Mouse (Mus musculus) subcutaneous adipose tissue, adult 2 months (tissue): ENCODE results near the gene Olfr115. TPM values are rescaled to one million over a fixed set of nuclear protein-coding genes. Genes with fewer than 3 reads are reported as not detected.

ENCODE experiments used
- polyA plus RNA-seq: library from polyadenylated mRNA; depleted of rRNA; stranded (reverse); fragments of >200 nt; gene quantifications from 2 replicates; pipeline ENCODE4 v1.2.3, GENCODE M21; 2012; ENCODE audit warnings: low replicate concordance; rRNA removed

Olfr115 gene
- polyA plus RNA-seq, result not detected in 2 replicates

DNA sequence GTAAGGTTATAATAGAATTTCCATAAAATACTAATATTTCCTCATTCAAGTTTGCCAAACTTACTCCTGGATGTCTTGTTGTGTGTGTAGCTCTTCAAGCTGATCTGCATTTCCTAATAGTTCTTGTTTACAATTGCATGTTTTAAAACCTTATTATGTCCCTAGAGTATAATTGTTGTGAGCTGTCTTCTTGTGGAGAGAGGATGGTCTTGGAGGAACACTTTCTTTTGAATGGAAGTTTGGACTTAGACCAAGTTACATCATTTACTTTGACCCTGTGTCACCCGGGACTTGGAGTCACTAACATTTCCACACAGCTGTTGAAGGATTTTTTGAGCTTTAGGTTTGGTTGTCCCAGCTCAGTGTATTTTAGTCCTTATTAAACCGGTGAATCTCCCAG, at the start of gene Olfr115, which contains the start of gene Olfr116:
TSS of gene Olfr115 (minus strand) at position 101 of the 400 bp plus-strand sequence.
TSS of gene Olfr116 (minus strand) at position 191 of the 400 bp plus-strand sequence.

DNA sequence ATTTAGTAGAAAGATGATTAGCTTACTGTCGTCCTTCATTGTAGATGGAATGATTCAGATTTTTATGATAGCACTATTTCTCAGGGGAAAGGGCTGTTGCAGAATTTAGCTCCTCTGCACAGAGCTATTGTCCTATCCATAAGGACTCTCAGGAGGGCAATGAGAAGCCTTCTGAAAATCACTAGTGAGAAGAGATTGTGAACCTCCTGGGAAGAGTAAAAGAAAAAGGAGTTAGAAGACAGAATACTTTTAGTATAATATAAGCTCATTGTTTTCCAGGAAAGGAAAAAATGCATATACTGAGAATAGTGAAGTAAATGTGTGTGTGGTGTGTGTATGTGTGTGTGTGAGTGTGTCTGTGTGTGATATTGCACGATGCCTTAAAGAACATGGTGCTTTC, 39.8 kb upstream of the Olfr115 start, which contains the start of gene Olfr118:
TSS of gene Olfr118 (plus strand) at position 301 of the 400 bp plus-strand sequence.

DNA sequence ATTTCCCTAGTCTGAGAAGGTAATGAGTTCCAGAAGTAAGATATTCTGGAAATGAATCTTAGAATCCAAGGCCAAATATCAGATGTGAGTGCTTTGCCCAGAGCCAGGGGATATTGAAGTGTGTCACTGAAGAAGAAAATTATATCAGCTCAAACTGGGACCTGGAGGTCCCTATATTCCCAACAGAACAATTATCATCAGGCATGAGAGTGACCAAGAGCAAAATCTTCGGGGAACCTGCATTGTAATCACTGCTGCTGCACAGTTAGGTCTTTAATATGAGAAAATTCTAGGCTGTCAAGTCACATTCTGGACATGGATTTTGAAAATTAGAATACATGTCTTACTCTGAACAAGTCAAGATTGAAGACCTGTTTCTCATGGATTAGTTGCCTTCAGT, 36.8 kb upstream of the Olfr115 start, which contains the start of gene Olfr117:
TSS of gene Olfr117 (minus strand) at position 101 of the 400 bp plus-strand sequence.

DNA sequence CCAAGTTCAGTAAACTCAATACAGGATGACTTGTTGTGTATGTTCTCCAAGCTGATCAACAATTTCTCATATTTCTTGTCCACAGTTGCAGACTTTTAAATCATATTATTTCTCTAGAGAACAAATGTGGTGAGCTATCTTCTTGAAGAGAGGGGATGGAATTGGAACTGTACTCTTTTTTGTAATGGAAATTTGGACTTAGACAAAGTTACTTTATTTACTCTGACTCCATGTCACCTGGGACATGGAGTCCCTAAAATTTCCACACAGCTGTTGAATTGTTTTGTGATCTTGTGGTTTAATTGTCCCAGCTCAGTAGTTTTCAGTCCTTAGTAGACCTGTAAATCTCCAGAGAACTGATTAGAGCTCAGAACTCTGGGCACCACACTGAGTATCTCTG, 34.3 kb downstream of the Olfr115 start, which contains the start of gene Olfr114:
TSS of gene Olfr114 (minus strand) at position 101 of the 400 bp plus-strand sequence.

DNA sequence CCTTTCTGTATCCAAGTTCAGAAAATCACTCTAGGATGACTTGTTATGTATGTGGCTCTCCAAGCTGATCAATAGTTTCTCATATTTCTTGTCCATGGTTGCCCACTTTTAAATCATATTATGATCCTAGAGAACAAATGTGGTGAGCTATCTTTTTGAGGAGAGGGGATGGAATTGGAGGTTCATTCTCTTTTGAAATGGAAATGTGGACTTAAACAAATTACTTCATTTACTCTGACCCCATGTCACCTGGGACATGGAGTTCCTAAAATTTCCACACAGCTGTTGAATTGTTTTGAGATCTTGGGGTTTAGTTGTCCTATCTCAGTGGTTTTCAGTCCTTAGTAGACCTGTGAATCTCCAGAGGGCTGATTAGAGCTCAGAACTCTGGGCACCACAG, 49.3 kb downstream of the Olfr115 start, which contains the start of gene Olfr113:
TSS of gene Olfr113 (minus strand) at position 101 of the 400 bp plus-strand sequence.

DNA sequence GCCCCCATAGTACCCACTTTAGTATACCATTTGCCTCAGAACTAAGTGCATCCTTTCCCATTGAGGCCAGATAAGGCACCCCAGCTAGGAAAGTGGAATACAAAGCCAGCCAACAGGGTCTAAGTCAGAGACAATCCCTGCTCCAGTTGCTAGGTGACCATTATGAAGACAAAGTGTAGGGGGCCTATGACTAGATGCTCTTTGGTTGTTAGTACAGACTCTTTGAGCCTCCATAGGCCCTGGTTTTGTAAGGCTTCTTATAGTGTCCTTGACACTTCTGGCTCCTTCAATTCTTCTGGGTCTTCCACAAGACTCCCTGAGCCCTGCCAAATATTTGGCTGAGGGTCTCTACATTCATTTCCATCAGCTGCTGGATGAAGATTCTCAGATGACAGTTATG, 57.6 kb downstream of the Olfr115 start, which contains the start of gene Olfr112:
TSS of gene Olfr112 (minus strand) at position 101 of the 400 bp plus-strand sequence.

Other genes starting within 250 kb of the Olfr115 start
- not detected in 2 replicates for gene Olfr105-ps, start 248.1 kb downstream of the Olfr115 start, polyA plus RNA-seq
- gene Olfr106-ps, start 236.7 kb downstream of the Olfr115 start, polyA plus RNA-seq, result not detected in 2 replicates
- not detected in 2 replicates for gene Olfr107, start 227.9 kb downstream of the Olfr115 start, polyA plus RNA-seq
- gene Olfr108, start 181.6 kb downstream of the Olfr115 start, polyA plus RNA-seq, result not detected in 2 replicates
- gene Olfr109, start 168.2 kb downstream of the Olfr115 start, polyA plus RNA-seq, result not detected in 2 replicates
- 0.15 and 0.34 TPM in 2 replicates for gene H2-M2, start 143.6 kb downstream of the Olfr115 start, polyA plus RNA-seq
- not detected in 2 replicates for gene Olfr110, start 134.6 kb downstream of the Olfr115 start, polyA plus RNA-seq
- gene Olfr111, start 119.1 kb downstream of the Olfr115 start, polyA plus RNA-seq, result 0.17 TPM in 1 of 2 replicates, not detected in the other
- gene Olfr112, start 57.7 kb downstream of the Olfr115 start, polyA plus RNA-seq, result not detected in 2 replicates
- not detected in 2 replicates for gene Olfr113, start 49.4 kb downstream of the Olfr115 start, polyA plus RNA-seq
- gene Olfr114, start 34.4 kb downstream of the Olfr115 start, polyA plus RNA-seq, result not detected in 2 replicates
- gene Olfr116, start 90 bp upstream of the Olfr115 start, polyA plus RNA-seq, result not detected in 2 replicates
- gene Olfr117, start 36.7 kb upstream of the Olfr115 start, polyA plus RNA-seq, result not detected in 2 replicates
- gene Olfr118, start 39.9 kb upstream of the Olfr115 start, polyA plus RNA-seq, result not detected in 2 replicates
- gene Olfr119, start 69.5 kb upstream of the Olfr115 start, polyA plus RNA-seq, result not detected in 2 replicates
- not detected in 2 replicates for gene Olfr120, start 94.7 kb upstream of the Olfr115 start, polyA plus RNA-seq
- not detected in 2 replicates for gene Olfr121, start 121.7 kb upstream of the Olfr115 start, polyA plus RNA-seq
- gene Olfr122, start 141.5 kb upstream of the Olfr115 start, polyA plus RNA-seq, result not detected in 2 replicates
- not detected in 2 replicates for gene Olfr123, start 166.4 kb upstream of the Olfr115 start, polyA plus RNA-seq
- gene Olfr124, start 172.8 kb upstream of the Olfr115 start, polyA plus RNA-seq, result not detected in 2 replicates
- not detected in 2 replicates for gene Olfr125, start 205.8 kb upstream of the Olfr115 start, polyA plus RNA-seq
- not detected in 2 replicates for gene Olfr126, start 220.4 kb upstream of the Olfr115 start, polyA plus RNA-seq